Mouse (Mus musculus) C2C12 (cell line): ENCODE results near the gene Cav1. TPM values are rescaled to one million over a fixed set of nuclear protein-coding genes. Genes with fewer than 3 reads are reported as not detected.

Experiments used
- H3K27me3 ChIP-seq: one replicate; pipeline ENCODE4 v1.6.1; 2011; ENCODE audit not compliant: control insufficient read depth, insufficient read depth, insufficient read length
- H3K36me3 ChIP-seq: one replicate; pipeline ENCODE4 v1.6.1; 2011; ENCODE audit not compliant: control insufficient read depth, insufficient read depth
- H3K4me3 ChIP-seq: one replicate; pipeline ENCODE4 v1.5.1; 2011; ENCODE audit warnings: mild to moderate bottlenecking, control low read depth; ENCODE audit not compliant: poor library complexity, insufficient read depth, severe bottlenecking
- H3K79me2 ChIP-seq: one replicate; pipeline ENCODE4 v1.6.1; 2011; ENCODE audit not compliant: control insufficient read depth, insufficient read depth
- H3K79me3 ChIP-seq: one replicate; pipeline ENCODE4 v1.6.1; 2011; ENCODE audit warnings: low read depth, control low read depth
- H3ac ChIP-seq: one replicate; pipeline ENCODE3; 2011; ENCODE audit warnings: low read depth; ENCODE audit not compliant: control insufficient read depth, insufficient read length
- CEBPB ChIP-seq: IDR thresholded peaks from one replicate; pipeline ENCODE4 v1.6.1; 2011; ENCODE audit warnings: low read depth, mild to moderate bottlenecking, control low read depth, moderate library complexity
- CTCF ChIP-seq: IDR thresholded peaks from one replicate; pipeline ENCODE4 v1.5.1; 2011; ENCODE audit not compliant: control insufficient read depth, insufficient read depth, insufficient read length
- FOSL1 ChIP-seq: IDR thresholded peaks from one replicate; pipeline ENCODE4 v1.8.0; 2011; ENCODE audit warnings: mild to moderate bottlenecking, low read length; ENCODE audit not compliant: poor library complexity, insufficient read depth, severe bottlenecking
- MAX ChIP-seq: IDR thresholded peaks from one replicate; pipeline ENCODE4 v1.6.1; 2011; ENCODE audit warnings: mild to moderate bottlenecking, control low read depth
- MYOD1 ChIP-seq: IDR thresholded peaks from one replicate; pipeline ENCODE4 v1.6.1; 2011; ENCODE audit warnings: low read depth; ENCODE audit not compliant: control insufficient read depth, insufficient read length
- MYOG ChIP-seq: IDR thresholded peaks from one replicate; pipeline ENCODE4 v1.6.1; 2011; ENCODE audit not compliant: control insufficient read depth, insufficient read length; ENCODE audit errors: extremely low read depth
- USF1 ChIP-seq: IDR thresholded peaks from one replicate; pipeline ENCODE4 v1.6.1; 2011; ENCODE audit warnings: low read depth, mild to moderate bottlenecking, control low read depth, moderate library complexity
- polyA plus RNA-seq: library from polyadenylated mRNA; unstranded; fragments of >200 nt; fragmentation: generic; extraction: Trizol; gene quantifications from one replicate; pipeline ENCODE4 v1.2.1, GENCODE M21; 2012; ENCODE audit warnings: missing spikeins

Cav1 gene
- polyA plus RNA-seq, 1 experiment = 24.5 TPM

DNA sequence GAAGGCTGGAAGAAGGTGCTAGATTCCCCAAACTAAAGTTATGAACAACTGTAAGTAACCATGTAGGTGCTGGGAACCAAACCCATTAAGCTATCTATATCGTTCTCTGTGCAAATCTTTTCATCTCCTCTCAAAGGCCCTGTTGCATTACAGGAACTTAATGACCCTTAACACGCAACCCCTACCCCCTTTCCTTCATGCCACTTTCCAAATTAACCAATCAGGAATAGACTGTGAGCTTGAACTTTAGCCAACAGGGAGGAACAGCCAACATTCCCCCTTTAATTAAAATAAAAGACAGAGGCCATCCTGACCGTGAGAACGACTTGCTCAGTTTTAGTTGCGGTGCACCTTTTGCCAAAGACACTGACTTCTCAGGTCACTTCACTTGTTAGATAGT, 11.0 kb upstream of the Cav1 start:
- Histone ChIP-seq H3K79me2 (no peaks in the 10 kb centered on the region), H3ac (no peak overlapping the region), H3K36me3 (no peaks in the 10 kb centered on the region), H3K27me3 (no peaks in the 10 kb centered on the region), H3K79me3 (no peaks in the 10 kb centered on the region), H3K4me3 (no peak overlapping the region)
- TF ChIP-seq USF1 (no peak), MAX (no peak), CTCF (no peak), CEBPB (no peak), MYOD1 (no peak), MYOG (no peak), FOSL1 (no peak)

DNA sequence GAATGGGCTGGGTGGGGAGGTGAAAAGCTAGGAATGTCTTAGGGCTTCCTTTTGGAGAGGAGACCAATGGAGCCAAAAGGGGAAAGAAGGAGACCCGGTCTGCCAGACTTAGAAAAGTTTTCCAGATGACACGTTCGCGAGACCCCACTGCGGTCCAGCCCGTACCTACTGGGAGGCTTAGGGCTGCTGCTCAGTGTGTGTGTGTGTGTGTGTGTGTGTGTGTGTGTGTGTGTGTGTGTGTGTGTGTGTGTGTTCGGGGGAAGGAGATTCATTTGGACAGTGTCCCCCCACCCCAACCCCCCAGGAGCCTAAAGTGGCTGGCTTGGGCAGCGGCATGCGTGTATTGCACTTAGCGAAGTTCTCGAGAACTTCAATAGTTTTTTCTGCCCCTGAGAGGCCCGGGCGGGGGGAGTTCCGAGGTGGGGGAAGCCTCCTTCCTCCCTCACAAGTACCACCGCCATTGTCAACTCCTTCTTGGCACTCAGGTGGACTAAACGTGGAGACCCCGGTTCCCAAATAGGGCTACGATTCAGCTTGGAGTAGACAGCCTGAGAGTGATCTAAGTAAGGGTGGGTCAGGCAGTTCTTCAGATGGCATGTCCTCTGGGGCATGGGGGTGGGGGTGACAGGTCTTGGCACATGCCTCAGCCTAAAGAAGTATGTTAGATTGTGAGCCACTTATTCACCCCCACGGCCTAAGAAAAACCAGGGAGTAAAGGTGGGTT, 629 bp downstream of the Cav1 start:
- H3K36me3 ChIP-seq = no peaks in the 10 kb centered on the region
- H3K79me2 ChIP-seq = peaks cover 44% of the 10 kb centered on the region
- peak overlapping the region; percentile 39 for H3K4me3 ChIP-seq
- TF ChIP-seq MYOG = no peak
- no peak for TF ChIP-seq MAX
- no peak for TF ChIP-seq CEBPB
- no peak for TF ChIP-seq USF1
- TF ChIP-seq MYOD1 = no peak
- TF ChIP-seq CTCF = no peak
- no peak for TF ChIP-seq FOSL1
- no peaks in the 10 kb centered on the region for H3K27me3 ChIP-seq
- H3ac ChIP-seq = peak overlapping the region; percentile 77
- peaks cover 17% of the 10 kb centered on the region for H3K79me3 ChIP-seq

DNA sequence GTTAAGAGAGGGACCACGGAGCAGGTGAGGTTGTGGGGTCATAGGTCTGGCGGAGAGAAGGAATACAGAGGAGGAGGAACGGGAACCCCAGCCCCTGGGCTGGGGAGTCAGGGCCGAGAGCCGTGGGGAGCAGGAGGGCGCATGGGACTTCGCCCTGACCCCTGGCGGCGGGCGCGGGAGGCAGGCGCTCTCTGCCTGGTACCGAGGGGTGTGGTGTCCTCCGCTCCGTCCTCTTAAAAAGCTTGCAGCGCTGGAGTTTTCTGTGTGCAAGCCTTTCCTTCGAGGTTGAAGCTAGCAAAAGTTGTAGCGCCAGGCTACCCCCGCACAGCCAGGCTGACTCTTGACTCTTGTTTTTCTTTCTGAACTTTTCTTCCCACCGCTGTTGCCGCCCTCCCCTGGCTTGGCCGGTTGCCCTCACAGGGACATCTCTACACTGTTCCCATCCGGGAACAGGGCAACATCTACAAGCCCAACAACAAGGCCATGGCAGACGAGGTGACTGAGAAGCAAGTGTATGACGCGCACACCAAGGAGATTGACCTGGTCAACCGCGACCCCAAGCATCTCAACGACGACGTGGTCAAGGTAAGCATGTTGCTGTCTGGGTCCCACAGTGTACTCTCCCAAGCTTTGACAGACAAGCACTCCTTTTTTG, 1.5 kb downstream of the Cav1 start:
- Histone ChIP-seq H3ac (peak overlapping the region; percentile 12), H3K27me3 (no peaks in the 10 kb centered on the region), H3K79me2 (peaks cover 51% of the 10 kb centered on the region), H3K4me3 (peak overlapping the region; percentile 39), H3K36me3 (no peaks in the 10 kb centered on the region), H3K79me3 (peaks cover 20% of the 10 kb centered on the region)
- TF ChIP-seq MYOD1 (no peak), MYOG (no peak), CTCF (peak; percentile 95), CEBPB (no peak)

DNA sequence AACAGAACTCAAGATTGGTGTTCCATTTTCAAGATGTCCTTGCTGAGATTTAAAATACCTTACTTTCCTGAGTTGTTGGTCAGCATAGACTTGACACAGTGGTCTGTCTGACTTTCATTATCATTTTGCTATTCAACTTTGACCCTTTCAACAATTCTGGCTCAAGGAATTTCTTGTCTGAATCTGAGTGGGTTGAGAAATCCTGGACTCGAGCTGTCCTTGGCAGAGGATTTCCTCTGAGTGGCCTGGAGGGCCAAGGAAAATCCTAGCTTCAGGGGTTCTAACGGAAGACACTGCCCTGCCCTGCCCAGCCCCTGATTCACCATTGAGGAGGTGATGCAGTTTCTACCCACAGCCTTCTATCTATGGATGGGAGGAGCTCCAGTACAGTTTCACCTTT, 2.5 kb downstream of the Cav1 start:
- Histone ChIP-seq H3K79me2 (peaks cover 51% of the 10 kb centered on the region), H3ac (no peak overlapping the region), H3K27me3 (no peaks in the 10 kb centered on the region), H3K4me3 (peak overlapping the region; percentile 39), H3K79me3 (peaks cover 20% of the 10 kb centered on the region), H3K36me3 (no peaks in the 10 kb centered on the region)
- TF ChIP-seq CTCF (no peak), MYOD1 (no peak), MYOG (no peak), USF1 (no peak), MAX (no peak), CEBPB (no peak), FOSL1 (no peak)

DNA sequence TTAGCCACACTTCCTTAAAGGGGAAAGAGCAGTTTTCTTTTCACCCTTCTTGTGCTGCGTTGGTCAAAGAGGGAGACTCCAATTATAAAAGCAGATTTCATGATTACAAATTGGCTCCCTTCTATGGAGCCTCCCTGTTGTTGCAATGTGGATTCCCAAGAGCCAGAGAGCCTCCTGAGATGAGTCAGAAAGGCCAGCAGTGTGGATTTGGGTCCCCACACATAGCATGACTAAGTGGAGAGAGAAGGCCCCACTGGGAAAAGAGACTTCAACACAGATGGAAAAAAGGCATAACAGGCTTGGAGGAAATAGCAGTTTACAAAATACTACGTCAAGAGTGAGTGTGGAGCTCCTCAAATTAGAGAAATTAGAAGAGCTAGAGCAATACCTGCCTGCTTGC, 3.1 kb downstream of the Cav1 start:
- Histone ChIP-seq H3K4me3 (peak overlapping the region; percentile 39), H3ac (no peak overlapping the region), H3K79me2 (peaks cover 51% of the 10 kb centered on the region), H3K36me3 (no peaks in the 10 kb centered on the region), H3K79me3 (peaks cover 20% of the 10 kb centered on the region), H3K27me3 (no peaks in the 10 kb centered on the region)
- TF ChIP-seq FOSL1 (peak; percentile 71), CEBPB (peak; percentile 67), USF1 (no peak)

DNA sequence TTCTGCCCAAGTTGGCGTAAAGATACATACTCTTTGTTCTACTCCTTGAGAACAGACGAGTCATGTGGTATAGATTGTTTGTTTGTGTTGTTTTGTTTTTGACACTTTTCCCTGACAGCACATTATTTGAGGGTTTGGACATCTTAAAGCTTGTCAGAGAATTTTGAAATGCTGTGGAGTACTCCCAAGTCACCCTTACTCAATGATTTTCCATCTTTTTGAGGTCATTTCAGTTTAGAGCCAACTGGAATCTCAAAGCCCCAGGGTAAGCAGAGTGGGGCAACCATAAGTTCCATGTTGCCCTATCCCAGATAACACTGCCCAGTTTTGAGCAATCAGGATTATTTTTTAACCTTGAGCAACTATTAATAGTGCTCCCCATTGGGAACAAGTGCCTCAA, 8.1 kb downstream of the Cav1 start:
- H3K79me3 ChIP-seq = peaks cover 23% of the 10 kb centered on the region
- TF ChIP-seq CEBPB = no peak
- no peak for TF ChIP-seq MYOD1
- TF ChIP-seq CTCF = no peak
- no peak for TF ChIP-seq FOSL1
- TF ChIP-seq USF1 = no peak
- TF ChIP-seq MYOG = no peak
- TF ChIP-seq MAX = no peak
- H3K36me3 ChIP-seq = peaks cover 3% of the 10 kb centered on the region
- H3K27me3 ChIP-seq = no peaks in the 10 kb centered on the region
- H3K4me3 ChIP-seq = no peak overlapping the region
- no peak overlapping the region for H3ac ChIP-seq
- peaks cover 45% of the 10 kb centered on the region for H3K79me2 ChIP-seq
